Mouse (Mus musculus): Measurements from ENCODE around the gene Hsf2.

The Hsf2 gene

GRCm38 (mm10) chr10:57485908-57486541, at the start of gene Hsf2:
Gene Hsf2, plus strand, starts transcription at chr10:57486385.
- peak; percentile 98 for DNase-seq

- DNase-seq: no peak
Observed at GRCm38 (mm10) chr10:57437898-57438297, 48.3 kb upstream of the Hsf2 start.

- no peak for DNase-seq
Observed at GRCm38 (mm10) chr10:57441049-57441448, 45.1 kb upstream of the Hsf2 start.

GRCm38 (mm10) chr10:57444392-57444791, 41.8 kb upstream of the Hsf2 start:
- DNase-seq: no peak

GRCm38 (mm10) chr10:57445655-57446054, 40.5 kb upstream of the Hsf2 start:
- no peak for DNase-seq

GRCm38 (mm10) chr10:57447657-57448050, 38.5 kb upstream of the Hsf2 start:
- DNase-seq: no peak

GRCm38 (mm10) chr10:57448051-57448716, 38.0 kb upstream of the Hsf2 start:
- peak; percentile 70 for DNase-seq

- DNase-seq: peak; percentile 20
Observed at GRCm38 (mm10) chr10:57463298-57463697, 22.9 kb upstream of the Hsf2 start.

- no peak for DNase-seq
Observed at GRCm38 (mm10) chr10:57465768-57466167, 20.4 kb upstream of the Hsf2 start.

- no peak for DNase-seq
Observed at GRCm38 (mm10) chr10:57477121-57477843, 8.9 kb upstream of the Hsf2 start.

GRCm38 (mm10) chr10:57481717-57482116, 4.5 kb upstream of the Hsf2 start:
- DNase-seq: no peak

GRCm38 (mm10) chr10:57484741-57485140, 1.4 kb upstream of the Hsf2 start:
- no peak for DNase-seq

GRCm38 (mm10) chr10:57486542-57487071, 422 bp downstream of the Hsf2 start:
- DNase-seq: no peak

- DNase-seq: no peak
Observed at GRCm38 (mm10) chr10:57487201-57487600, 1.0 kb downstream of the Hsf2 start.

- DNase-seq: no peak
Observed at GRCm38 (mm10) chr10:57488591-57488990, 2.4 kb downstream of the Hsf2 start.

GRCm38 (mm10) chr10:57492050-57492449, 5.9 kb downstream of the Hsf2 start:
- DNase-seq: no peak

- DNase-seq: no peak
Observed at GRCm38 (mm10) chr10:57499414-57500156, 13.4 kb downstream of the Hsf2 start.

- DNase-seq: no peak
Observed at GRCm38 (mm10) chr10:57514616-57515015, 28.4 kb downstream of the Hsf2 start.

- DNase-seq: no peak
Observed at GRCm38 (mm10) chr10:57515278-57515677, 29.1 kb downstream of the Hsf2 start.

GRCm38 (mm10) chr10:57526469-57526868, 40.3 kb downstream of the Hsf2 start:
- DNase-seq: no peak

GRCm38 (mm10) chr10:57531076-57531475, 44.9 kb downstream of the Hsf2 start:
- DNase-seq: no peak

- no peak for DNase-seq
Observed at GRCm38 (mm10) chr10:57531616-57532217, 45.5 kb downstream of the Hsf2 start.

All from right cerebral cortex, postnatal 25 days (tissue).